Mouse (Mus musculus) brain, embryonic 14.5 days (tissue): ENCODE results near the gene Rabep1.

Experiments used
- CTCF ChIP-seq: fragments of 200-500 bp; IDR thresholded peaks from 2 replicates; pipeline ENCODE4 v1.5.1; 2012; ENCODE audit warnings: inconsistent platforms, mild to moderate bottlenecking, moderate library complexity, borderline replicate concordance; ENCODE audit not compliant: insufficient read depth, insufficient read length; ENCODE audit errors: extremely low read depth
- POLR2A ChIP-seq: fragments of 200-500 bp; IDR thresholded peaks from 2 replicates; pipeline ENCODE4 v1.6.1; 2012; ENCODE audit warnings: mild to moderate bottlenecking, inconsistent platforms, borderline replicate concordance; ENCODE audit not compliant: poor library complexity, insufficient read depth, insufficient read length, severe bottlenecking; ENCODE audit errors: extremely low read depth

- no peak for TF ChIP-seq CTCF
- no peak for TF ChIP-seq POLR2A
Measured at GRCm38 (mm10) chr11:70975193-70975592, 130.6 kb downstream of the Rabep1 start.
